Mouse (Mus musculus) right cerebral cortex, adult 18-20 months (tissue): ENCODE data around the gene Ttll11.

Source experiments
- DNase-seq: peaks from one replicate; pipeline ENCODE4 v3.0.0; 2022; ENCODE audit warnings: mixed read lengths

Gene Ttll11

DNA sequence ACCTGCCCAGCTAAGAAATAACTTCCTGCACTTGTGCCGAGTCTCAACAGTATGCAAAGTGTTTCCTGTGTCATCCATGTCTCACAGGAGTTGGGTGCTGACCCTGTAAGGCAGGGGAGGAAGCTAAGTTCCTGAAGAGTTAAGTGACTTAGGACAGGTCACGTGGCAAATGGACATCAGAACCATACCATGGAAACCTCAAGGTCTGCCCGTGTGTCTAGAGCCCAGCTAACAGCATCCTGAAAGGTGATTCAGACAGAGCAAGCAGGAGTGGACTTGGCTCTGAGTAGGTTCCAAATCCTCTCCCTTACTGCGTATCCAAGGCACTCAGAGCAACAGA lies 80.6 kb downstream of the Ttll11 start:
- DNase-seq, result no peak

DNA sequence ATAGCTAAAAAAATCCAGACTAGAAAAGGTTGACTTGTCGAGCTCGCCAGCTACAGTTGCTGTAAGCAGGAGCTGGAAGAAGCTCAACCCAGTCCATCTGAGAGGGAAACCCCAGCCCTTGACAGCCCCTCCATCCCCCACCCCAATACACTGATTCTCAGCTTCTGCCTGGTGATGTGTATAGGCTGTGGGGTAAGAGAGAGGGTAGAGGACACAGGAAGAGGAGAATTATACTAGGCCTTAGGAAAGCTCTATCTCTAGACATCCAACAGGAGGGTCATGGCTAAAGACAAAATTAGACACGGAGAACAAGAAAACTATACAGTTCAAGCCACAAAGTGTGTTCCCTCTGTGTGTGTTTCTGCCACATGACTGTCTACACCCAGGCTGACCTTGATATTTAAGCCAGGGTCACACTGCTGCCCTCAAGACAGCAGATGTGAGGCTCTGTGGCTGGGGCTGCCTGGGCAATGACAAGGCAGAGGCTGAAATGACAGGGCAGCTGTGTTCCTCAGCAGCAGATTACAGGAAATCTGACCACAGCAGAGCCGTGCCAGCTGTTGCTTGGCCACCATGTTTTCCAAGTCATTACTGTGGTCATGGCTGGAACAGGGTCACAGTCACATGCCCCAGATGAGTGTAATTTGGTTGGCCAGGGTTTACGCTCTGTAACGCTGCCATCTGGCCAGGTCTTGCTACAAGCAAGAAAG lies 81.1 kb downstream of the Ttll11 start:
- DNase-seq, result no peak

DNA sequence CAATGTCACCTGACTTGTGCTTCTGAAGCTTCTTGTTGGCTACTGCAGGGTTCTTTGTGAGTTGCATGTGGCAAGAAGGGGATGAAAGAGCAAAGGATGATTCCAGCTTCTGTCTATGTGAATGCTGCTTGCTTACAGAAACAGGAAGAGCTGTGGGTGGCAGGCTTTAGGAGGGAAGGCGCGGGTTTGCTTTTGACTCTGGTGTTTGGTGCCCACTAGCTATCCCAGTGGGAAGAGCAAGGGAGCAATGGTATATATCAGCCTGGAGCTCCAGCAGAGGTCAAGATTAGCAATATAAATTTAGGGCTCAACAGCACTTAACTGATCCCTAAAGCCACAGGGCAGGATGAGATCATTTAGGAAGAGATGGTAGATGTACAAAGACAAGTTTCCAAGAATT lies 82.6 kb downstream of the Ttll11 start:
- DNase-seq, result peak; percentile 34

DNA sequence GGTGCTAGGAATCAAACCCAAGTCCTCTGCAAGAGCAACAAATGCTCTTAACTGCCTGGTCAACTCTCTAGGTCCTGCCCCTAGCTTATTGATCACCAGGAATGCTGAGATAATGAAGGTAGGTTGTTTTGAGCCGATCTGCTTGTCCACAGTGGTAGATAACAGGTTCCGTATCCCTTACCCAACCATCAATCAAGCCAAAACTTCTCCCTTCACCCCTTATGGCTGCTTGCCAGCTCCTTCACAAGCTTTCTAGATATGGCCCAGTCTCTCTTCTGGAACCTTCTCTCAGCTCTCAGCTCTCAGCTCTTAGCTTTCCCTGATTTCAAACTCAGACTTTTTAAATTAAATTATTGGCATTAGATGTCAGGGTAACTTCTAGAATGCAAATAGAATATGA lies 85.2 kb downstream of the Ttll11 start:
- DNase-seq, result no peak

DNA sequence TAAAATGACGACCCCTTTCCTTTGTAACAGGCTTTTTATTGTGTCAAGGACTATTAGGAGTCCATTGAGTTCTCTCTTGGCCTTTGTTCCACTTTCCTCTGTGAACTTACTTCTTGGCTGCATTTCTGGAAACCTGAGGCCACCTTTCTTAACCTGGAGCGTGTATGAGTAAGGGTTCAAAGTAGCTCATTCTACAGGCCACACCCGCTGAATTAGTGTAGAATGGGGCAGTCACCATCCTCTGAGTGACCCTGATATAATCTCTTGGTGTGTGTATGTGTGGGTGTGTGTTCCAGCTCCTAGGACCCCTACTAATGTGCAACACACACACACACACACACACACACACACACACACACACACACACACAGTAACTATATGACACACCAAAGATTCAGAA lies 89.1 kb downstream of the Ttll11 start:
- DNase-seq, result no peak

DNA sequence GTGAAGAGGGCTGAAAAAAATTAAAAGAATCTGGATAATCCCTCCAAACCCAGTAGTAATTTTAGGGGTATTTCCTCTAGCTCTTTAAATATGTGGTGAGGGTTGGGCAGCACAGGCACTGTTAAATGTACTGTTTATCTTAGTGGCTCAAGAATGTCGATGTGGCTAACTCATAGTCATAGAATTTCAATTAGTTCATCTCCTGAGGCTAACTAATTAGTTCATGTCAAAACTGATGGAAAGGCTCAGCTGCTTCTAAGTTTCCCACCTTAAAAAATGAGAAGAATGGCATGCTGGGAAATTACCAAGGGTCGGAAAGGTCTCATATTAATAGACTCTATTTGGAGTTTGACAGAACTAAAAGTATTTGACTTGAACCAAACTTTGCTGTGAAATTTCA lies 89.9 kb downstream of the Ttll11 start:
- no peak for DNase-seq

DNA sequence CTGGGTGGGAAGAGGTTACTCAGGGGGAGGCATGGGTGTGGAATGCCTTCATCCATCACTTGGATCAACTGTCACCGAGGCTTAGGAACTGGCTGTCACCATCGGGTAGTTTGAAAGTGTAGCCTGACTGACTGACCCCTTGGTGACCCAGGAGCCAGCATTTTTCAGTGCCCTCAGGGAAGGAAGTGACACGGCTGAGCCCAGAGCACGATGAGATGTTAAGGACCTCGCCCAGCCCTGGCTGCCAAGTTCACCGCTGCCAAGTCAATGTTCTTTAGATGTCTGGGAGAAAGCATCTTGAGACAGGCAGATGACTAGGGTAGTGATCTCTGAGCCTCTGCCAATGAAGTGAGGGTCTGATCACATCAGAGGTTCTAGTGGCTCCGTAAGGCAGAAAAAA lies 95.4 kb downstream of the Ttll11 start:
- DNase-seq, result no peak

DNA sequence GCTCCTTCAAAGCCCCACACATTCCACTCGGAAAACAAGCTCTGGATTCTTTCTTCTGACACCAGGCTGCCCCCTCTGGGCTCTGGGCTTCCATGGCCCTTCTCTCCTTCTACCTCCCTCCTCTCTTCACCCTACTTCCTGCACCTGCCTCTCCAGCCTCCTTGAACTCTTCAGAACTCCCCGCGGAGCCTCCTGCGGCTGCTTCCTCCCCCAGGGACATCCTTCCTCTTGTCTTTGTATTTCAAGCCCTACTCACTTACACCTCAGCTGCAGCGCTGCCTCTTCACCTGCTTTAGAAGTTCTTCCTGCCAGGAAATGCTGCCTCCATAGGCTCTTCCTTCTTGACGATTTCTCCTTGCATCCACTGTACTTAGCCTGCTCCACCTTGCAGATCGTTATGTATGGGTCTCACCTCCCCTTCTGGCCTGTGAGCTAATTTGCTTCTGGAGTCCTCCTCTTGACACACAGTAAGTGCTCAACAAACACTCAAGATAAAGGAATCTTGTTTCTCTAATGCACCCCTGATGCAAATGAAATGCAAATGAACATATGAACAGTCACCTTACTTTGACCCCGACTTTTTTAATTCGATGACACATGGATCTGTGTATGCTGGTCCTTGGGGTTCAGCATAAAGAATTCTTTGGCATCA lies 97.3 kb downstream of the Ttll11 start:
- no peak for DNase-seq

DNA sequence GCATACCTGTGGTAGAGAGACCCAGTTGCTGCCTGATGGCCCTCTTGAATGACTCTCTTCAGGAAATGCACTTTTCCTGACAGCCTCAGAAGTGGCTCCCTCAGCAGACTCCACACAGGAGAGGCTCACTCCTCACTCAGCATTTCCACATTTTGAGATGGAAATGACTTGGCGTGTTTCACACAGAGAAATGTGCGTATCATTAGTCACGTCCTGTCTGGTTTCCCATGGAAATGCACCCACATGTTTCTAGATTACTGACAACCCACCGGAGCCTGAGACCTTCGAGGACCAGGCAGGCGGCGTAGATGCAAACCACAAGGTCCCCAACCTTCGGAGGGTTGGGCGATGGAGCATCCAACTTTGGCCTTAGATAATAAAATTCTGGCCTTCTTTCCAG lies 97.8 kb downstream of the Ttll11 start:
- DNase-seq, result no peak

DNA sequence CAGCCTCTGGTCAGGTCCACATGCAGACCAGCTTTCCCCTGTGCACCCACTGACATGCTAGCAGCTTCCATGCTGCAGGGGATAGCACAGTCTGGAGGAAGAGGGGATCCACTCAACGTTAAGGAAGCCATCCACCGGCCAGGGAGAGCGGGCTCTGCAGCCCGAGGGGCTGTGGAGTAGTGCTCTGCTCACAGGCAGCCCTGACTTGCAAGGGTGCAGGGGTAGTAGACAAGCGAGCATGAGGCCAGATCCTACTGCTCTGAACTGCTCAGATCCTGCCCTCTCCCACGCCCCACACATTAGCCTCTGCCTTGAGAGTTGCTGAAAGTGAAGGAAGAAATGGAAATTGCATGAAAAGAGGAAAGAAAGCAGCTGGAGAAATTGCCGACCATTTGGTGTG lies 99.4 kb downstream of the Ttll11 start:
- DNase-seq, result no peak

DNA sequence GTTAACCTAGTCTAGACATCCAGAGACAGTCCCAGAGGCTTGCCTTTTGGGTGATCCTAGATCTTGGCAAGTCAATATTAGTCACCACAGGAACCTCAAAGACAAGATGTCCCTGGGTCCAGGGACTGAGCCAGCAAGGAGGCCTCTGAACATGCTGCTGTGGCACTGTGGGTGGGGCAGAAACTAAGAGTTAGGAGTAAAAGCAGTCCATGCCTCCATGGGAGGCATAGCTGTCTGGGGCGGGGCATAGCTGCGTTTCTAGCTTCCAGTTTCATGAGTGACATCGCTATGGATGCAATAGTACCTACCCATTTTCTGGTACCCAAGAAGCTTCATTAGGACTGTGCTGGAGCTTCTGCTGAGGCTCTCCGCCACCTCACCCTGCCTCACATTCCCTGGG lies 99.8 kb downstream of the Ttll11 start:
- DNase-seq, result no peak

DNA sequence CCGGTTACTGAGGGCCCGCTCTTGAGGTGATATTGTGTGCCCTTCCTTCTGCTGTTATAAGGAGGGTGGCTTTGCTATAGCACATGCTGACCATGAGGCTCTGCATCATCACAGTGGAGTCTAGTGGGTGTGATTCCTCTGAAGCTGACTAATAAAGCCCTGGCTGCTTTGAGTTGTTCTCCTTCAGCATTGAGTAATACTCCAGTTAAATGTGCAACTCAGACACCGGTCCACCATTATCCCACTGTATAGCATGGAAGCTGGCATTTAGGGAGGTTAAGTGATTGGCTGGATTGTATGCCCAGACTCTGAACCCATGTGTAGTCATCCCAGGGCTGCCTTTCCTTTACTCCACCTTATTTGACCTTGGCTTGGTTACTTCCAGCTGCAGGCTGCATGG lies 101.2 kb downstream of the Ttll11 start:
- DNase-seq, result no peak

DNA sequence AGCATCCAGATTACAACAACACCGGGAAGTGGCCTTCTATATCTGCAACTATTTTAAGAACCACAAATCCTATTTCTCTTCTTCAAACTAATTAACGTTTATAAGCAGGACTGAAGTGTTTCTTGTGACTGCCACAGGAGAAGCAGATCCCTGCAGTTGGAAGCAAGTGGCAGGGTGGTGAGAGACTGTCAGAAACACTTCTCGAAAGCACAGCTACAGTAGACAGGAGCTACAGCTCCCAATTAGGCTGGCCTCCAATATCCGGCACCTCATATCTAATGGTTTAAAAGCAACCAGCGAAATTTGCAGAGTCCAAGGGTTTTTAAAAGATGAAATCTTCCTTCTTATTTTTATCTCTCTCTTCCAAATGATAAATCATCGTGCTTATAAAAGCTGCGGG lies 104.1 kb downstream of the Ttll11 start:
- no peak for DNase-seq

DNA sequence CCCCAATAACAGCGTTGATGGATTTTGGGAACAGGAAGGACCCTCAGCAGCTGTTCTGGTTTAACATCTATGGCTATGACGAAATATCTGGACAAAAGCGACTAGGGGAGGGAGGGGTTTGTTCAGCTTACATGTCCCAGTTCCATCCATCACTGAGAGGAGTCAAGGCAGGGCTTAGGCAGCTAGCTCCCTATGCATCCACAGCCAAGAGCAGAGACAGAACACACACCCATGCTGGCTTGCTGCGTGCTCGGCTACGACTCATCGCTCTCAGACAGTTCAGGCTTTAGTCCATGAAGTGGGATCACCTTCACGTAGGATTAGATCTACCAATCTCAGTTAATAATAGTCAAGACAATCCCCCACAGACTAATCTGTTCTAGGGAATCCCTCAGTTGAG lies 105.3 kb downstream of the Ttll11 start:
- no peak for DNase-seq

DNA sequence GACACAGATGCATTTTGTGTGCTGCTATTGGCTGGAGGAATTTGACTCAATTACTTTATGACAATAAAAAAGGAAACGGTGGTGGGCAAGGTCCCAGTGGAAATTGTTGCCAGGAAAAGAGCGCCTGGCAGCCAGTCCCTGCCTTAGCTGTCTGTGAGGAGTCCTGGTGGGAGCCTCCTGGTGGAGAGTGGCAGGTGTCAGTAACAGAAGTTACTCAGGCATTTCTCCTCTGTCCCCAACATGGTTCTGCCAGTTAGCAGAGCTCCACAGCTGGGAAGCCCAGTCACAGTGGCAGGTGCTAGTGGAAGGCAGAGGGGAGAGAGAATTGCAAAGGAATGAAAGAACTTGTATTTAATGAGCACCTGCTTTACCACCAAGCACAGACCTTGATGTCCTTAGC lies 110.5 kb downstream of the Ttll11 start:
- no peak for DNase-seq

DNA sequence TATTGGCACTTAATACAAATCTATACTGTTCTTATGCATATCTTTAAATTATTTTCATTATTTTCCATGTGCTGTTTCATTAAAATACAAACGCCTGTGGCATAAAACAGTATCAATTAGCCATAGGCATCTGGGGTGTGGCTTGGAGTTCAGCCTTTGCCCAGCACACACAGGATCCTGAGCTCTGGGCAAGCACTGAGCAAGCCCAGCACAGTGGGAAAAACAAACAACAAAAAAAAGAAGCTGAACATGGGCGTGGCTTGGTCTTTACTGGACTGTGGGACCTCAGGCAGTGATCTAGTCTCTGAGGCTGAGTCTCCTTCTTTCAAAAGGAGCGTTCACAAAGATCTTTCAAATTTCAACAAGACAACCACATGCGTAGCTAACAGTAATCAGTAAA lies 116.4 kb downstream of the Ttll11 start:
- no peak for DNase-seq

DNA sequence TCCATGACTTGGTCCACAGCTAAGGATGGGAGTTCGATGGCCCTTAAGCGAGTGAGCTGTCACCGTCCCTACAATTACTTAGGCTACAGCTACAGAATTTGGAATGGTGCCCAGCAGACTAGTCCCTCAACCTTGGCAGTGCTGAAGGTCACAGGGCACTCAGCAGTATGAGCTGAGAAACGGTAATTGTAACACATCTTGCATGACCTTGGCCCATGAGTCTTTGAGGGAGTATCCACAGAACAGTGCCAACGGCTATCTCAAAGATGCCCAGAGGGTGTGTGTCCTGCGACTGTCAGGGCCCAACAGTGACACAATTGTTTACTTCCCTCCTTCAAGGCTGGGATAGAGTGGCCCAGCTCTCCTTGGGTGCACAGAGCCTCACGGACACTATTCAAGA lies 118.5 kb downstream of the Ttll11 start:
- no peak for DNase-seq

DNA sequence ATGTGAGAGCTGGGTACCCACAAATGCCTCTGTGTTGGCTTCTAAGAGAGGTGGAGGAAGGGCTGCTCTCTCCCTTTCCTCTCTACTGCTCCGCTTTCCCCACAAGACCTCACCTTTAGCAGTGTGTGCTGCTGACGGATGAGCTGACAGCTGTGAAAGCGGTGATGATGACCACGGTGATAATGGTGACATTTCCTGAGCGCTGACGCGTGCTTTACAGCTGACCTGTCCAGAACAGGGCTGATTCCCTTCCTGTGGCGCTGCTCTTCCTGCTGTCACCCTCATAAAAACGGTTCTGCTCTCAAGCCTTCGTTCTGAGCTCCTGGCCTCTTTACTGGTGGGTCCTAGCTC lies 119.3 kb downstream of the Ttll11 start:
- DNase-seq, result no peak

DNA sequence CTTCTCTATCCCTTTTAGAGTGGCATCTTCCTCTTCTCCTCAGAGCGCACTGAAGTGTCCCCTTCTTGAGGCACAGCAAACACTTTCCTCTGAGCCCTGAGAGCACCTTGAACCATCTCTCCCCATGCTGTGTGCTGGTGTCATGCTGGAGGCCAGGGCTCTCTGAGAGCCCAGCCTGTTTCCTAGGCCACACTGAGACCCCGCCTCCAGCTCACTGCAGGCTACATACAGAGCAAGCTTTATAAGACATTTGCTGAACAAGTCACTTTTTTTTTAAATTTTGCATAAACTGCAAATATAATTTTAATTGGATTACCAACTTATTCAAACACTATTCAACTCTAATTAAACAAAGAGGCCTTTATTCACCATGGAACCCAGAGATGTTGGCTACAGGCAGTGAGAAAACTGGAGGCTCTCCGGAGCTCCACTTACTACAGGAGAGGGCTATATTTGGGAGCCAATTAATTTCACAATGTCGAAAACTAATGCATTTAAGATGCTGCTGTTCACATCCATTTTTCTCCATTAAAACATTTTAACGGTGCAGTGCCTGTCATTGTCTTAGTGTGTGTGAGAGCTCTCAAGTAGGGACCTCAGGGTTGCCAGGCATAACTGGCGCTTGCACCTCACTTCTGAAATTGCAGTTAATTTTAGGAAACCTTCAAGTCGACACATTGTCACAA lies 119.9 kb downstream of the Ttll11 start:
- DNase-seq, result no peak

DNA sequence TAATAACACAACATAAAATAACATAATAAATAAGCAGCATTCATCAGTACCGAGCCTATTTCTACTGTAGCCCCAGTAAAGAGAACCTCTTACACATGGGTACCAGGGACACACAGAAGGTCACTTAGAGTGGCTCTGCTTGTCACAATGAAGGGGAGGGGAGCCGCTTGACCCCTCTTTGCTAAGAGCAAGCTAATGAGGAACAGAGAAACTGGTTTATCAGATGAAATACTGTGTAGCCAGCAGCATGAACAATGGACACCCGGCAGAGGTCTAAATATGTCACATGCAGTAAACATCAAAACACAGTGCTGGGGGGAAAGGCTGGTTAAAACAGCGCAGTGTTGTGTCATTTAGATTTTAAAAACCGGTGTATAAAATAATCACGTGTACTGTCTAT lies 121.4 kb downstream of the Ttll11 start:
- DNase-seq, result no peak

DNA sequence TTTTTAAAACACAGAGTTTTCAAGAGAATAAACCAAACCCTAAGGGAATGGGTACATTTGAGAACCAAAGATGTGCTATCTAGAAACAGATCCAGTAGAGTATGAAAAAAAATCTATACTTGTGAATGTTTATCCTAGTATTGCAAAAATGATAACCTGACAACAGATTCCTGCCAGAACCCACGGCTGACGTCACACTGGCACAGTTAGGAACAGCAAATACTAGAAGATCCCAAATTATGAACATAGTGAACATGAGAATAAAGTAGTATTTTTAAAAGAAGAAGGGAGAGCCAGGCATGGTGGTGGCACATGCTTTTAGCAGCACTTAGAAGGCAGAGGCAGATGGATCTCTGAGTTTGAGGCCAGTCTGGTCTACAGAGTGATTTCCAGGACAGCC lies 122.8 kb downstream of the Ttll11 start:
- no peak for DNase-seq

DNA sequence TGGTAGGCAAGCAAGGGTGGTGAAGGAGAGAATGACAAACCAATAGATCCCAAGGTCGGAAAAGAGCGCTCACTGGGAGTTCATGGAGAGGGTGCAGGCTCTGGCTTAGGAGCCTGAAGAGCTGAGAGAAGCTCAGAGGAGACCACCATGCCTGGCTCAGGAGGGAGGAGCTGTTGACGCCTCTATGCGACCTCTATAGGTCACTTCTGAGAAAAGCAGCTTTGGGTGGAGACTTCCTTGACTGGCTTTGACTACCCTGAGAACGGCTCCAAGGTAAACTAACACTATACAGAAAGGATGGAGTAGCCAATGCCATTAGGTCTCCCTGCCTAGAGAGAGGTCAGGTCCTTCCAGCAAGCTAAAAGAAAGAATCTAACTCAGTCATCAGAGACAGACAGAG lies 124.8 kb downstream of the Ttll11 start:
- no peak for DNase-seq

DNA sequence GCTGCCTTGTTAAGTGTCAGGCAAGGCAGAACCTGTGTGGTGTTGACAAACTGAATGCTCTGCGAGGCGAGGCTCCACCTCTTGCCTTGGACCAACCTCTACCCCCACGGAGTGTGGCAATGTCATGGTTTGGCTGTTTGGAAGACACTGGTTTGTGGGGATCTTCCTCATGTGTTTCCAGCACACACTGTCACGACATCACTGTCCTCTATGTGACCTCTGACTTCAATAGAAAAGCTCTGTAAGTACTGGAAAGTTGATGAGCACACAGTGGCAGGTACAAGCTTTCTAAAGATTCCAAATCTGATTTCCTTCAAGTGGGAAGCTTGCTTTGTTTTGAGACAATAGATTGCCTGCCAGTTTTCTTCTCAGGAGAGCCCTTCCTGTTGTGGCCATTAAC lies 126.7 kb downstream of the Ttll11 start:
- DNase-seq, result no peak

DNA sequence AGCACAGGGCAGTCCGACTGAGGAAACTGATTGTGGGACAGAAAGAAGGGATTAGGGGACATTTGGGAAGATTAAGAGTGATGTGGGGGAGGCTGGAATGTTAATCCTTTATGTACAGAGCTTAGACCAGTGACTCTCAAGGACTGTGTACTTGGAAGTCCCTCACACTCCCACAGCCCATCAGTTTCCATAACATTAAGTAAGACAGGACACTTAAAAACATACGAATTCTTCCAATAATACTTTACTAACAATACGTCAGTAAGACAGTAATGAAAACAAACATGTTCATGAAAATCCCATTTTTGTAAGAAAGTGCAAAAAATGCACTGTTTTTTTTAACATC lies 127.6 kb downstream of the Ttll11 start:
- DNase-seq, result no peak
